Comparison of ENCODE assay signal across 17 mouse cellular contexts in the genomic region with DNA sequence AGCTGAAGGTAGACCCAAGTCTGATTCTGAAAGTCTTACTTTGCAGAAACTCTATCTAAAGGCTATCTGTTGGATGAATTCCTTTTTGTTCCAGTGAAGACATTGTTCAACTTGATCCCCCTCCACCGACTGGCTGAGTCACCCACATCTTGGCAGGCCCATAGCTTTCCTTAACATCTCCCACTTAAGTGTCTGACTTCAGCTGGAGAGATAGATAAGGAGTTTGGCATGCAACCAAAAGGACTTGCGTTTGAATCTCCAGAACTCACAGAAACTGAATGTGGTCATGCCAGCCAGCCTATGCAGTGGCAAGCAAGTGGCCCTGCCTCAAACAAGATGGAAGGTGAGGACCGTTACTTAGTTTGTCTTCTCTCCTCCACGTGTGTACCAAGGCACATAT.
DNase-seq lines count a peak whose midpoint lies in the region; ATAC-seq and TF ChIP-seq lines count a peak whose summit lies in the region.
"Had no signal": no experiment of that assay in that cellular context is flagged by ENCODE, and none has a peak within 500 bp of the region (broad histone marks: within the 10 kb centered on the region; RNA-seq: fewer than 3 reads in every experiment).

No protein-coding gene starts in this region.

- no peaks in the 10 kb centered on the region for H3K27me3 ChIP-seq in lung, embryonic 16.5 days (ENCODE audit: control insufficient read depth, insufficient read depth, low read depth, low read length)
- H3K27me3 ChIP-seq in forebrain, embryonic 15.5 days, result no peaks in the 10 kb centered on the region
- H3K27me3 ChIP-seq: CH12.LX; lung, embryonic 15.5 days; Patski had no signal

- H3K9me3 ChIP-seq in lung, embryonic 16.5 days (ENCODE audit: control insufficient read depth, low read length), result peaks cover 16% of the 10 kb centered on the region
- H3K9me3 ChIP-seq in forebrain, embryonic 15.5 days, result no peaks in the 10 kb centered on the region

- WGBS in lung, embryonic 16.5 days, result 17% methylated on average over 4 of the region's 4 CpGs
- 19% methylated on average over 4 of the region's 4 CpGs for WGBS in lung, adult 2 months
- 73% methylated on average over 4 of the region's 4 CpGs for WGBS in forebrain, embryonic 15.5 days

- H3K36me3 ChIP-seq in lung, embryonic 16.5 days (ENCODE audit: control insufficient read depth, insufficient read depth, low read length), result no peaks in the 10 kb centered on the region
- no peaks in the 10 kb centered on the region for H3K36me3 ChIP-seq in forebrain, embryonic 15.5 days
- H3K36me3 ChIP-seq: hindbrain, embryonic 10.5 days; lung, embryonic 15.5 days; midbrain, embryonic 10.5 days had no signal

- peak; percentile 52; the same call in 1 of the 2 replicates for ATAC-seq in lung, embryonic 16.5 days (ENCODE audit: low read depth)
- no peak for ATAC-seq in forebrain, embryonic 15.5 days (replicated peaks)
- ATAC-seq: inflammation-experienced regulatory T-cells, adult 6 months; Patski had no signal

- TF ChIP-seq CTCF in lung, adult 2 months (IDR thresholded peaks at IDR 0.05; ENCODE audit: insufficient read depth, low read length), result no peak

- DNase-seq in adrenal gland, adult (ENCODE audit: inconsistent age in 2 of 2, low spot score in 1 of 2), result peak; percentile 26 to 49
- no peak for DNase-seq in adrenal gland, adult 8-10 months
- no peak for DNase-seq in lung, adult 2 months
- peak; percentile 46 to 56 for DNase-seq in frontal cortex, postnatal 36 days (ENCODE audit: low spot score in 2 of 2)
- DNase-seq in lung, postnatal 36 days, result peak; percentile 44
- DNase-seq in kidney, postnatal 25 days, result no peak
- DNase-seq: cerebellum, adult 18-20 months; embryo, embryonic 11 days; kidney, adult 9 months had no signal

- no peak overlapping the region for H3K4me2 ChIP-seq in lung, embryonic 16.5 days (ENCODE audit: low read depth, low read length)
- H3K4me2 ChIP-seq in forebrain, embryonic 15.5 days (replicated peaks), result no peak overlapping the region
- H3K4me2 ChIP-seq: lung, embryonic 15.5 days had no signal

- no peak overlapping the region for H3K4me3 ChIP-seq in lung, embryonic 16.5 days (ENCODE audit: low read length)
- H3K4me3 ChIP-seq in lung, adult 2 months (replicated peaks; ENCODE audit: extremely low read depth, low read depth, low read length), result no peak overlapping the region
- H3K4me3 ChIP-seq in forebrain, embryonic 15.5 days, result no peak overlapping the region
- H3K4me3 ChIP-seq: hindbrain, embryonic 10.5 days; lung, embryonic 15.5 days; midbrain, embryonic 10.5 days had no signal

- no peak overlapping the region for H3K27ac ChIP-seq in lung, embryonic 16.5 days (ENCODE audit: low read length)
- H3K27ac ChIP-seq in forebrain, embryonic 15.5 days (replicated peaks), result no peak overlapping the region
- H3K27ac ChIP-seq: hindbrain, embryonic 10.5 days; lung, embryonic 15.5 days; midbrain, embryonic 10.5 days had no signal

- 0 out of 2 replicates have a peak, but pooled peaks cover 2% of the 10 kb centered on the region for H3K4me1 ChIP-seq in lung, embryonic 16.5 days (replicated peaks; ENCODE audit: control insufficient read depth, insufficient read depth, low read length)
- peaks cover 2% of the 10 kb centered on the region; the same call in 1 of the 2 replicates for H3K4me1 ChIP-seq in lung, adult 2 months (ENCODE audit: control insufficient read depth, insufficient read depth, low read length)
- no peaks in the 10 kb centered on the region for H3K4me1 ChIP-seq in forebrain, embryonic 15.5 days
- H3K4me1 ChIP-seq: hindbrain, embryonic 10.5 days; midbrain, embryonic 10.5 days had no signal

- TF ChIP-seq POLR2A in lung, adult 2 months (IDR thresholded peaks at IDR 0.05; ENCODE audit: borderline replicate concordance, extremely low read depth, low read depth, low read length), result no peak

- H3K9ac ChIP-seq in lung, embryonic 16.5 days (ENCODE audit: low read length), result no peak overlapping the region
- H3K9ac ChIP-seq in forebrain, embryonic 15.5 days (replicated peaks), result no peak overlapping the region
- H3K9ac ChIP-seq: lung, embryonic 15.5 days had no signal

Comparison
In these comparisons a context has a peak if more than half of its experiments do, and no peak if none do; other contexts are left out.
1. DNase-seq: peak in adrenal gland, adult (2 of 2), frontal cortex, postnatal 36 days (2 of 2) and lung, postnatal 36 days (single experiment); none in adrenal gland, adult 8-10 months (single experiment), lung, adult 2 months (single experiment) and kidney, postnatal 25 days (0 of 2).